Mouse (Mus musculus) forebrain, embryonic 14.5 days (tissue): ENCODE results near the gene Neurl1a. TPM values are rescaled to one million over a fixed set of nuclear protein-coding genes. Genes with fewer than 3 reads are reported as not detected.
"Not testable (repeated sequence)": the region's sequence is repeated elsewhere in the genome, so short reads cannot be mapped to it uniquely, and the experiment has no call there.

Experiments
- ATAC-seq: fragments of 200-750 bp; cut with Nextera tagmentation; 2 replicates; pipeline ENCODE4 v1.8.0; 2017; ENCODE audit warnings: mild to moderate bottlenecking, moderate library complexity
- DNase-seq: peaks from one replicate; pipeline ENCODE4 v3.0.0-alpha.2; 2015; ENCODE audit warnings: low spot score
- H3K27ac ChIP-seq: fragments of 300-500 bp; sonication (generic); 2 replicates; pipeline ENCODE4 v1.5.1; 2014; ENCODE audit warnings: low read depth, mild to moderate bottlenecking, control low read depth, low read length, moderate library complexity
- H3K27me3 ChIP-seq: fragments of 300-500 bp; sonication (generic); replicated peaks from 2 replicates; pipeline ENCODE4 v1.6.1; 2014; ENCODE audit warnings: low read length, control low read depth, mixed read lengths; ENCODE audit not compliant: control insufficient read depth, insufficient read depth
- H3K36me3 ChIP-seq: fragments of 300-500 bp; sonication (generic); 2 replicates; pipeline ENCODE4 v1.6.1; 2014; ENCODE audit warnings: low read length, control low read depth; ENCODE audit not compliant: control insufficient read depth, insufficient read depth
- H3K4me1 ChIP-seq: fragments of 300-500 bp; sonication (generic); 2 replicates; pipeline ENCODE4 v1.6.1; 2014; ENCODE audit warnings: antibody characterized with exemption, low read length, control low read depth; ENCODE audit not compliant: control insufficient read depth, insufficient read depth
- H3K4me2 ChIP-seq: fragments of 300-500 bp; sonication (generic); 2 replicates; pipeline ENCODE4 v1.6.1; 2014; ENCODE audit warnings: mild to moderate bottlenecking, control low read depth, low read length
- H3K4me3 ChIP-seq: fragments of 300-500 bp; sonication (generic); 2 replicates; pipeline ENCODE4 v1.5.1; 2014; ENCODE audit warnings: low read depth, low read length, control low read depth
- H3K9ac ChIP-seq: fragments of 300-500 bp; sonication (generic); 2 replicates; pipeline ENCODE4 v1.6.1; 2014; ENCODE audit warnings: mild to moderate bottlenecking, low read length, control low read depth, moderate library complexity
- H3K9me3 ChIP-seq: fragments of 300-500 bp; sonication (generic); replicated peaks from 2 replicates; pipeline ENCODE4 v1.6.1; 2016; ENCODE audit warnings: low read length, control low read depth, mixed read lengths; ENCODE audit not compliant: control insufficient read depth
- WGBS: fragments of 180-500 bp; shearing (Covaris S2); extraction: QIAGEN DNeasy Blood & Tissue Kit; methylation state at CpG from one replicate; pipeline ENCODE4 v1.1.7; 2014; 5-methylcytosine and 5-hydroxymethylcytosine counted together
- polyA plus RNA-seq: library from polyadenylated mRNA; unstranded; fragments of >200 nt; fragmentation: Nextera tagmentation; extraction: Ambion mirVana; gene quantifications from 2 replicates; pipeline ENCODE4 v1.2.1, GENCODE M21; 2014

The Neurl1a gene
- polyA plus RNA-seq, 1 experiment from 2014 or later: 3.7 TPM

DNA sequence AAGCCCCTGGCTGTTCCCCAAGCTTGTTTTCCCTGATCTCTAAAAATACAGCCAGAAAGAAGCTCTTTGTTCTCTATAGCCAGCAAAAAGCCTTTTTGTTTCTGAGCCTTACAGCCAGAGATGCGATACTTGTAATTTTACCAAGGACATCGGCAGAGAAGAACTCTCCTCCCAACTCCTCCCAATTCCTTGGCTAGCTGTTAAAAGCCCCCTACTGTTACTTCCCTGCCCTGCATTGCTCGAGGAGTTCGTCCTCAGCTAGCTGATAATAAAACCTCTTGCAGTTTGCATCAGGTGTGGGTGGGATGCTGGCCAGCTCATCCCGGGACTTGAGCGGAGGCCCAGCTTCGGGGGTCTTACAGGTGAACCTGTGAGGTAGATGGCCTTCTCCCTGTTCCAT, 39.0 kb upstream of the Neurl1a start:
- H3K27ac ChIP-seq, H3K36me3 ChIP-seq, DNase-seq, H3K4me3 ChIP-seq, H3K9me3 ChIP-seq, ATAC-seq, H3K9ac ChIP-seq, H3K4me2 ChIP-seq, H3K27me3 ChIP-seq: not testable (repeated sequence)
- H3K4me1 ChIP-seq: peaks cover 11% of the 10 kb centered on the region
- WGBS: 40% methylated on average over 7 of the region's 7 CpGs

DNA sequence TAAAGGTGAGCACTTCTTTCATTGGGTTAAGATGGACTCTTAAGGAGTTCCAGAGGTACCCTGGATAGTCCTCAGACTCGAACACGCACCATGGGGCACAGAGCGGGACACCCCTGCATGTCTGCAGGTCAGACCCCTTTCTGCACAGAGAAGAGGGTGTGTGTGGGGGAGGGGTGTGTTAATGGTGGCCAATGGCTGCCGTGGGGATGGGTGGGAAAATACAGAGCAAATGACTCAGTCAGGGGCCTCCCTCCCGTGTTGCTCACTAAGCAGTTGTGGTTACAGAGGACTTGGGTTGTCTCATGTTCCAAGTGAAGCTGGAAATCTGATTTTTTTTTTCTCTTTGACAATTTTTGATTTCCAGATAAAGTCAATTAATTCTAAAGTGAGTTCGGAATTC, 36.2 kb upstream of the Neurl1a start:
- no peak overlapping the region for H3K4me3 ChIP-seq
- no peaks in the 10 kb centered on the region for H3K36me3 ChIP-seq
- H3K27ac ChIP-seq: no peak overlapping the region
- H3K27me3 ChIP-seq: no peaks in the 10 kb centered on the region
- no peak for ATAC-seq
- 81% methylated on average over 6 of the region's 6 CpGs for WGBS
- peaks cover 5% of the 10 kb centered on the region; the same call in 1 of the 2 replicates for H3K4me1 ChIP-seq
- no peak for DNase-seq
- no peaks in the 10 kb centered on the region for H3K9me3 ChIP-seq
- no peak overlapping the region for H3K4me2 ChIP-seq
- H3K9ac ChIP-seq: no peak overlapping the region

DNA sequence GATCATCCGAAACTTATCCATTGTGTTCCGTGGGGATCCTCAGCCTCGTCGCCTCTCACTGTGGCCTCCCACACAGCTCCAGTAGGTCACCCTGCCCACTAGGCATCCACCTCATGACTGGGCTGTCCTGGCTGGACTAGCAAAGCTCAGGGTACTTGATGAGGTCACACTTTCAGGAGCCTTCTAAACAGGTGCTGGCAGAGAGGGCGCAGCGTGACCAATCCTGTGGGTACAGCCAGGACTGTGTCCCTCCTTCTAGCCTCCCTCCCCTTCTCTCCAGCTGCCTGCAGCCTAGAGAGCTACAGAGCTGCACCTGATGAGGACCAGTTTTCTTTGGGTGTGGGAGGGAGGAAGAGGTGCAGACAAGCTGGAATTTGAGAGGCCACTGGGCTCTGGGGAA, 34.5 kb upstream of the Neurl1a start, which contains the start of gene Calhm1:
TSS of gene Calhm1 (minus strand) at position 101 of the 400 bp plus-strand sequence.
- Histone ChIP-seq H3K9me3 (no peaks in the 10 kb centered on the region), H3K4me1 (no peaks in the 10 kb centered on the region), H3K4me2 (no peak within 1 kb of the TSS), H3K36me3 (no peaks in the 10 kb centered on the region), H3K9ac (no peak within 1 kb of the TSS), H3K4me3 (no peak within 1 kb of the TSS), H3K27me3 (no peaks in the 10 kb centered on the region), H3K27ac (no peak within 1 kb of the TSS)
- ATAC-seq (no peak), DNase-seq (no peak)
- WGBS: 90% methylated on average over 6 of the region's 6 CpGs

DNA sequence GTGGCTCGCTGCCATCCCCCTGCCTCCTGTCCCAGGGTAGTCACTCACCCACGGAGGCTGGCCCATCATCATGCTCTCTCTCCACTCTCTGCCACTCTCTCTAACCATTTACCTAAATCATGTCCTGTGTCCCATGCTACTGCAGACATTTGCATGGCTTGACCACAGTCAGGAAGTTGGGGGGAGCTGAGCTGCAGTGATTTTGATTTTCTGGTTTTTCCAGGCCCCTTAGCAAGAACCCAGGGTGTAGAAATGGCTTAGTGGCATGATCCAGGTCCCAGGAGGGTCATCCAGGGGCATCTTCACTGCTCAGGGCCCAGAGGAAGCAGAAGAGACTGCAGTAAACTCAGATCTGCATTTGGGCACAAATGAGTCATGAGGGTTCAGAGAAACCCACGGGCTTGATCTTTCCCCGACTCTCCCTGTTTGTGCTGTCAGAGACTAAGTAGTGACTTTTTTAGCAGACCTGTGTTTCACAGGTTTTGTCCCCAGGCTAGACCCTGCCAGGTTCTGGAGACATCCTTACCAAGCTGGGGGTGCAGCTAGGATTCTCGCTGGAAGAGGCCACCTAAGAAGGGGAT, 30.3 kb upstream of the Neurl1a start:
- 75% methylated on average over 5 of the region's 5 CpGs for WGBS
- Histone ChIP-seq H3K4me3 (no peak overlapping the region), H3K4me1 (no peaks in the 10 kb centered on the region), H3K4me2 (no peak overlapping the region), H3K27ac (no peak overlapping the region), H3K9me3 (no peaks in the 10 kb centered on the region), H3K9ac (no peak overlapping the region), H3K36me3 (no peaks in the 10 kb centered on the region), H3K27me3 (no peaks in the 10 kb centered on the region)
- ATAC-seq (no peak), DNase-seq (no peak)

DNA sequence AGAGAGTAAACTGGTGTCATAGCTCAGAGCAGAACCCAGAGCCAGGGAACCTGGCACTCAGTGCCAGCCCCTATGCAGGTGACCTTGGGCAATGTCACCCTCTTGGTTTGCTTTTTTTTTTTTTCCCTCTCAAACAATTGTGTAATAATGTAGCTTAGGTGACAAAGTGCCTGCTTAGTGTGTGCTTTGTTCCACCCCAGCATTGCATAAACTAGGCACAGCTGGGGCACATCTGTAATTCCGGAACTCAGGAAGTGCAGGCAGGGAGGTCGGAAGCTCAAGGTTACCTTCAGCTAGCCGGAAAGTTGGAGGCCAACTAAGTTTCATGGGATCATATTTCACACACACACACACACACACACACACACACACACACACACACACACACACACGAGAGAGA, 28.8 kb upstream of the Neurl1a start:
- no peak overlapping the region for H3K9ac ChIP-seq
- H3K36me3 ChIP-seq: no peaks in the 10 kb centered on the region
- no peak overlapping the region for H3K4me3 ChIP-seq
- no peak overlapping the region for H3K4me2 ChIP-seq
- no peaks in the 10 kb centered on the region for H3K27me3 ChIP-seq
- no peaks in the 10 kb centered on the region for H3K4me1 ChIP-seq
- H3K9me3 ChIP-seq: no peaks in the 10 kb centered on the region
- DNase-seq: no peak
- ATAC-seq: no peak
- H3K27ac ChIP-seq: no peak overlapping the region
- WGBS: 64% methylated on average over 4 of the region's 4 CpGs

DNA sequence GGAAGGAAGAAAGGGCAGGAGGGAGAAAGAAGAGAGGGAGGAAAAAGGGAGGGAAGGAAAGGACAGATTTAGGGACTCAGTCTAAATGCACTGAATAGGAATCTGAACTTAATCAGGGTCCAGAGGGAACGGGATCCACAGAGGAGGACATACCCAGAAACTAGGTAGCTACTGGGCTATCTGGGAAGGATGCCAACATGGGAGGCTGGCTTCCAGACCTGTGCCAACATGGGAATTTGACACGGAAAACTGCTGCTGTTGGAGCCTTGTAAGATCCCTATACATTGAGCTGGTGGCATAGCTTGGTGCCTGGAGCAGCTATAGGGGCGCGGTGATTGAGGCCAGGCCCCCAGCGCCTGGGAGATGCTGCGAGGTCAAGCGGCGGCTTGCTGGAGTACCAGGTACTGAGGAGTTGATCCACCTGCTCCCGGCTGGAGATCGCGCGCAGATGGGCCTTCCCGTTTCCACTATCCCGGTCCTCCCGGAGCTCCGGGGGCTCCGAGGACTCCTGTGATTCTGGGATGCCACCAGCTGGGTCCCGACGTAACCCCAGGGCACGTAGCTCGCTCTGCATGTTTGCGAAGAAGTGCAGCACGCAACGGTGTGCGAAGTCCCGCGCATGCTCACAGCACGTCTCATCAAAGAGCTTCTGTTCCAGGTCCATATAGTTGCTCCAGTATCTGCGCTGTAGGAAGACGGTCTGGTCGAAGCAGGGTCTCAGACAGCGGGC, 27.1 kb upstream of the Neurl1a start:
- 0 out of 2 replicates have a peak, but pooled peaks have one; percentile 18 for ATAC-seq
- Histone ChIP-seq H3K27me3 (no peaks in the 10 kb centered on the region), H3K9me3 (no peaks in the 10 kb centered on the region), H3K36me3 (no peaks in the 10 kb centered on the region), H3K4me1 (no peaks in the 10 kb centered on the region), H3K4me3 (peak overlapping the region; percentile 32), H3K4me2 (peak overlapping the region; percentile 60), H3K9ac (peak overlapping the region; percentile 55; the same call in 1 of the 2 replicates), H3K27ac (no peak overlapping the region)
- peak; percentile 62 for DNase-seq
- 34% methylated on average over 32 of the region's 32 CpGs for WGBS

DNA sequence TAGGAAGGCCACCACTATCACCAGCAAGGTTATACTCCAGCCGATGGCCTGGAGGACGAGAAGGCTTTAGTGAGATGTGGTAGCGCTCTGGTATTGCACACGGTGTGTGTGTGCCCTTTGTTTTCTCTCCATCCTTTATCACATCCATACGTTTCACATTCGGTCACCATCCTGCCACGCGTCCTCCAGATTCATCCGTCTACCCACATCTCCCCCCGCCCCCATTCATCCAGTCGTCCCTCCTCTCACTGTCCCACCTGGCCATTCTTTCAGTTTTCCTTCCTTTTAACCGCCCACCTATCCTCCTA, 26.6 kb upstream of the Neurl1a start:
- ATAC-seq (0 out of 2 replicates have a peak, but pooled peaks have one; percentile 12), DNase-seq (no peak)
- WGBS: 60% methylated on average over 12 of the region's 12 CpGs
- H3K4me3 ChIP-seq: peak overlapping the region; percentile 32; the same call in 1 of the 2 replicates
- H3K9ac ChIP-seq: peak overlapping the region; percentile 55; the same call in 1 of the 2 replicates
- no peaks in the 10 kb centered on the region for H3K27me3 ChIP-seq
- peak overlapping the region; percentile 60 for H3K4me2 ChIP-seq
- H3K27ac ChIP-seq: no peak overlapping the region
- H3K4me1 ChIP-seq: no peaks in the 10 kb centered on the region
- H3K36me3 ChIP-seq: no peaks in the 10 kb centered on the region
- H3K9me3 ChIP-seq: no peaks in the 10 kb centered on the region

DNA sequence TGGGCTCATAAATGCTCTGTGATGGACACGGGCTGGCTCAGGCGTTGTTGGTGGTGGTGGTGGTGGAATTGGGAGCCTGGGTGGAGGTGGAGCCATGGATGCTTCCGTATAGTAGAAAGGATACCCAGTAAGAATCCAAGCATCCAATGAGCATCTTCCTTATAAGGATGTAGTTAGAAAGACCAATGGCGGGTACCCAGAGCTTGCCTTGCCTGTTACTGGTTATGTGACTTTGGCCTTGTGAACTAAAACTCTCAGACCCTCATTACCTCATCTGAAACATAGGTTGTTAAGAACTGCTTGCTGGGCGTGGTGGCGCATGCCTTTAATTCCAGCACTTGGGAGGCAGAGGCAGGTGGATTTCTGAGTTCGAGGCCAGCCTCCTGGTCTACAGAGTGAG, 24.9 kb upstream of the Neurl1a start:
- H3K4me2 ChIP-seq: no peak overlapping the region
- H3K36me3 ChIP-seq: no peaks in the 10 kb centered on the region
- no peaks in the 10 kb centered on the region for H3K27me3 ChIP-seq
- no peaks in the 10 kb centered on the region for H3K4me1 ChIP-seq
- 89% methylated on average over 7 of the region's 7 CpGs for WGBS
- H3K27ac ChIP-seq: no peak overlapping the region
- no peaks in the 10 kb centered on the region for H3K9me3 ChIP-seq
- ATAC-seq (no peak), DNase-seq (no peak)
- H3K9ac ChIP-seq: no peak overlapping the region
- no peak overlapping the region for H3K4me3 ChIP-seq

DNA sequence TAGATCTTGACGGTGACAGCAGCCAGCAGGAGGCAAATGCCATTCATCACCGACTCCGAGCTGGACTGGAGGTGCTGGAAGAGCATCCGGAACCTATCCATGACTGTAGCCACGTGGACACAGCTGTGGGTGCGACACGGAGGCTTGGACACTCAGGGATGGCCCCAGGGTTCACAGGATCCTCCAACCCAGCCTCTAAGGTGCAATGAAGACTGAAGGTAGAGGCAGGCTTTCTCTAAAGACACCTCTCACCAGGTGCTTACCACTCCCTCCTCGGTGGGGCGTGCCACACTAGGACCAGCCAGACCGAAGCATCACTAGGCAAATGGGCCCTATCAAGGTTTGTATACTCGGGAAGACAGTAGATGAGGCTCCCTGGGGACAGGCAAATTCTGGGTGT, 21.0 kb upstream of the Neurl1a start, which contains the start of gene Calhm3:
TSS of gene Calhm3 (minus strand) at position 101 of the 400 bp plus-strand sequence.
- 84% methylated on average over 11 of the region's 11 CpGs for WGBS
- Histone ChIP-seq H3K4me3 (no peak within 1 kb of the TSS), H3K36me3 (no peaks in the 10 kb centered on the region), H3K4me2 (no peak within 1 kb of the TSS), H3K27me3 (no peaks in the 10 kb centered on the region), H3K4me1 (no peaks in the 10 kb centered on the region), H3K9me3 (no peaks in the 10 kb centered on the region), H3K9ac (no peak within 1 kb of the TSS), H3K27ac (no peak within 1 kb of the TSS)
- no peak for ATAC-seq
- DNase-seq: no peak
